Mouse (Mus musculus): Measurements from ENCODE around the gene Olfr1321.

Gene Olfr1321

GRCm38 (mm10) chrX:49734959-49735358, at the start of gene Olfr1321:
Gene Olfr1321 (minus strand): TSS chrX:49735059.
- DNase-seq: no peak

GRCm38 (mm10) chrX:49770828-49771227, 36.0 kb upstream of the Olfr1321 start:
- no peak for DNase-seq

GRCm38 (mm10) chrX:49745192-49745591, 10.3 kb upstream of the Olfr1321 start:
- no peak for DNase-seq
